1 mouse cellular context compared by ENCODE assay signal in the genomic region with DNA sequence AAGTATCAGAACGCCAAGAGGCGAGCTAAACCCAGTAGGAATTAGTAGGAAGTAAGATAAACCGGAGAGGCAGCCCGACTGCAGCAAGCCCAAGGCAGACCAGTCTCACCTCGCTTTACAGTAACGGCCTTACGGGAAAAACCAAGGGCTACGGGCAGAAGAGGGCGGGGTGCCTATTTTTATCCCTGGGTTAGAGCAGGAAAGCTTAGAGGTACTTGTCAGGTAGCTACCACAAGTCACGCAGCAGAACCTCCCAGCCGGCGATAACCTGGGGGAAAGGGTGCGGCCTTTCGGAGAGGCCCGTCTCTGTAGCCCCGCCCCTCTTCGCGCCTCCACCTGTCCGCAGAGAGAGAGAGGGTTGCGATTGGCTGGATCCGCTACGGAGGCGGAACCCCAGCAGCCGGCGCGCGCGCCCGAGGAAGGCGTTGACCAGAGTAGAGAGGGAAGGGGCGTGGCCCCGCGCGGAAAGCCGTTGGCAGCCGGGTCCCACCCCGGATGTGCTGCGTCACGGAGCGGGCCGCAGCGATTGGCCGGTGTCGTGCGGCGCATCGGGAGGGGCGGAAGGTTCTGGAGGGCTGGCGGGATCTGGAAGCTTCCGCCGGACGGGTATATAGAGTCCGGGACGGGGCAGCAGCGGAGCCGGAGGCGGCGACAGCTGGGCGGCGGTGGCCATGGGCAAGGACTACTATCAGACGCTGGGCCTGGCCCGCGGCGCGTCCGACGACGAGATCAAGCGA.
A peak's percentile ranks its signal among the peaks of the same experiment; 100 is the strongest.
TF ChIP-seq lines count a peak whose summit lies in the region.

A gene (minus strand): TSS at position 311 of the 737 bp plus-strand sequence.
A gene (plus strand): TSS at position 533 of the 737 bp plus-strand sequence.

TF ChIP-seq in CH12.LX, 34 proteins besides CTCF, POLR2A, EP300 and RAD21 (continued from another document):
- no peak for TF ChIP-seq JUND (conservative IDR thresholded peaks at IDR 0.05; ENCODE audit: low read depth, low read length)
- no peak for TF ChIP-seq SMC3 (IDR thresholded peaks at IDR 0.05; ENCODE audit: low read depth, low read length)
- peak; percentile 93 for TF ChIP-seq ZMIZ1 (IDR thresholded peaks at IDR 0.05; ENCODE audit: low read depth, low read length)
- TF ChIP-seq ZNF384 (IDR thresholded peaks at IDR 0.05; ENCODE audit: low read depth, low read length) = no peak
- TF ChIP-seq BHLHE40 (IDR thresholded peaks at IDR 0.05; ENCODE audit: low read depth, low read length) = no peak
- TF ChIP-seq MYC (IDR thresholded peaks at IDR 0.05; ENCODE audit: low read depth, low read length) = no peak
- no peak for TF ChIP-seq USF2 (conservative IDR thresholded peaks at IDR 0.05; ENCODE audit: low read depth, low read length)
- peak; percentile 67; the same call in 1 of the 2 replicates for TF ChIP-seq MAZ (IDR thresholded peaks at IDR 0.05; ENCODE audit: low read depth, low read length)
- TF ChIP-seq IRF4 (IDR thresholded peaks at IDR 0.05; ENCODE audit: low read depth, low read length) = peak; percentile 43; the same call in 1 of the 2 replicates
- TF ChIP-seq ZKSCAN1 (IDR thresholded peaks at IDR 0.05; ENCODE audit: borderline replicate concordance, low read depth, low read length) = no peak
- TF ChIP-seq ZC3H11A (IDR thresholded peaks at IDR 0.05; ENCODE audit: low read depth, low read length) = no peak
- 0 out of 2 replicates have a peak, but pooled peaks have one; percentile 70 for TF ChIP-seq E2F4 (IDR thresholded peaks at IDR 0.05; ENCODE audit: insufficient replicate concordance, low read depth, low read length)
- TF ChIP-seq ELF1 (IDR thresholded peaks at IDR 0.05; ENCODE audit: low read depth, low read length) = peak; percentile 92
- peak; percentile 87; the same call in 1 of the 2 replicates for TF ChIP-seq UBTF (IDR thresholded peaks at IDR 0.05; ENCODE audit: low read depth, low read length)
- TF ChIP-seq TBP (conservative IDR thresholded peaks at IDR 0.05; ENCODE audit: low read depth, low read length) = peak; percentile 84
- TF ChIP-seq JUN (IDR thresholded peaks at IDR 0.05; ENCODE audit: insufficient read depth, low read depth, low read length) = no peak
- no peak for TF ChIP-seq GABPA (IDR thresholded peaks at IDR 0.05; ENCODE audit: insufficient replicate concordance, low read depth, low read length)
- no peak for TF ChIP-seq CHD1 (IDR thresholded peaks at IDR 0.05; ENCODE audit: low read depth, low read length)
- peak; percentile 85 for TF ChIP-seq TCF12 (IDR thresholded peaks at IDR 0.05; ENCODE audit: low read depth, low read length)
- TF ChIP-seq HCFC1 (IDR thresholded peaks at IDR 0.05; ENCODE audit: low read depth, low read length) = peak; percentile 76
- peak; percentile 63 for TF ChIP-seq MXI1 (IDR thresholded peaks at IDR 0.05; ENCODE audit: low read depth, low read length)
- peak; percentile 75; the same call in 1 of the 2 replicates for TF ChIP-seq KAT2A (IDR thresholded peaks at IDR 0.05; ENCODE audit: insufficient replicate concordance, low read length)
- no peak for TF ChIP-seq PAX5 (IDR thresholded peaks at IDR 0.05; ENCODE audit: low read length)
- TF ChIP-seq ETS1 (conservative IDR thresholded peaks at IDR 0.05; ENCODE audit: low read depth, low read length) = no peak; the same call in 1 of the 2 replicates
- peak; percentile 27 for TF ChIP-seq MEF2A (IDR thresholded peaks at IDR 0.05; ENCODE audit: borderline replicate concordance, low read depth, low read length)
- TF ChIP-seq USF1 (IDR thresholded peaks at IDR 0.05; ENCODE audit: low read depth, low read length) = no peak
TF ChIP-seq in CH12.LX: peak in this region for 18.
